Mouse (Mus musculus) heart, postnatal 36 days (tissue): Measurements from ENCODE around the gene Lima1. TPM values are rescaled to one million over a fixed set of nuclear protein-coding genes. Genes with fewer than 3 reads are reported as not detected.
A peak's percentile ranks its signal among the peaks of the same experiment; 100 is the strongest.
"Not testable (repeated sequence)": the region's sequence is repeated elsewhere in the genome, so short reads cannot be mapped to it uniquely, and the experiment has no call there.

Source experiments
- DNase-seq, 2 experiments: peaks; one replicate each; pipeline ENCODE4 v3.0.0; 2021 to 2022
- intact Hi-C: fragments of 180-260 bp; cut with DNase I; formaldehyde crosslinking; loops from one replicate; pipeline ENCODE4 v1.15.1; 2025
- total RNA-seq, 2 experiments: library from RNA; stranded (reverse); gene quantifications; 2 replicates each; pipeline ENCODE4 v1.2.3; 2021

Lima1 gene
- total RNA-seq, 2 experiments from 2014 or later = 19.9 to 21.0 TPM

GRCm38 (mm10) chr15:99843856-99844255, 31.4 kb downstream of the Lima1 start:
- no peak for DNase-seq
- intact Hi-C loops = no loop called here

GRCm38 (mm10) chr15:99839910-99840309, 35.3 kb downstream of the Lima1 start:
- intact Hi-C loops = loop anchor here (1.0 kb wide), 1 partner anchor 64 kb away; no protein-coding TSS in a partner anchor
- DNase-seq = peak; percentile 66 to 69

GRCm38 (mm10) chr15:99839165-99839840, 36.0 kb downstream of the Lima1 start:
- intact Hi-C loops = no loop called here
- no peak for DNase-seq

- intact Hi-C loops = no loop called here
- no peak for DNase-seq
These were observed 37.7 kb downstream of the Lima1 start for GRCm38 (mm10) chr15:99837561-99837960.

- DNase-seq = no peak
- intact Hi-C loops = no loop called here
These were observed 40.1 kb downstream of the Lima1 start for GRCm38 (mm10) chr15:99835191-99835590.

GRCm38 (mm10) chr15:99834681-99835080, 40.6 kb downstream of the Lima1 start:
- DNase-seq = no peak
- intact Hi-C loops = no loop called here

- intact Hi-C loops = no loop called here
- DNase-seq = no peak
These were observed 41.4 kb downstream of the Lima1 start for GRCm38 (mm10) chr15:99833648-99834454.

GRCm38 (mm10) chr15:99831535-99831934, 43.7 kb downstream of the Lima1 start:
- intact Hi-C loops = no loop called here

GRCm38 (mm10) chr15:99828061-99828460, 47.2 kb downstream of the Lima1 start:
- DNase-seq = no peak
- intact Hi-C loops = no loop called here

More at GRCm38 (mm10) chr15:99831535-99831934, 43.7 kb downstream of the Lima1 start:
- no peak for DNase-seq

- DNase-seq = no peak
- intact Hi-C loops = no loop called here
These were observed 48.9 kb downstream of the Lima1 start for GRCm38 (mm10) chr15:99826210-99826888.

- intact Hi-C loops = no loop called here
These were observed 50.0 kb downstream of the Lima1 start for GRCm38 (mm10) chr15:99825211-99825610.

GRCm38 (mm10) chr15:99823322-99823898, 51.8 kb downstream of the Lima1 start:
- intact Hi-C loops = no loop called here
- DNase-seq = no peak

More at GRCm38 (mm10) chr15:99825211-99825610, 50.0 kb downstream of the Lima1 start:
- DNase-seq = no peak

GRCm38 (mm10) chr15:99822501-99822900, 52.8 kb downstream of the Lima1 start:
- intact Hi-C loops, DNase-seq: not testable (repeated sequence)

GRCm38 (mm10) chr15:99819621-99820279, 55.5 kb downstream of the Lima1 start:
- intact Hi-C loops = loop anchor here (2.0 to 5.0 kb wide), 2 partner anchors 17 to 153 kb away; partner anchors contain the start of gene Larp4
- peak; percentile 67 to 71 for DNase-seq

- intact Hi-C loops = loop anchor here (2.0 to 5.0 kb wide), 2 partner anchors 16 to 153 kb away; partner anchors contain the start of gene Larp4
- DNase-seq = no peak
These were observed 56.2 kb downstream of the Lima1 start for GRCm38 (mm10) chr15:99819109-99819440.

GRCm38 (mm10) chr15:99818321-99819108, 56.7 kb downstream of the Lima1 start:
- peak; percentile 41 to 70 for DNase-seq
- intact Hi-C loops = loop anchor here (2.0 to 5.0 kb wide), 2 partner anchors 16 to 154 kb away; partner anchors contain the start of gene Larp4

- DNase-seq = no peak
- intact Hi-C loops = loop anchor here (2.0 to 5.0 kb wide), 2 partner anchors 15 to 155 kb away; partner anchors contain the start of gene Larp4
These were observed 57.7 kb downstream of the Lima1 start for GRCm38 (mm10) chr15:99817343-99818235.

GRCm38 (mm10) chr15:99815999-99816398, 59.3 kb downstream of the Lima1 start:
- no peak for DNase-seq
- intact Hi-C loops = loop anchor here (5.0 kb wide), 1 partner anchor 156 kb away; the partner anchor contains the start of gene Larp4
